26 mouse cellular contexts compared by ENCODE assay signal in the genomic region with DNA sequence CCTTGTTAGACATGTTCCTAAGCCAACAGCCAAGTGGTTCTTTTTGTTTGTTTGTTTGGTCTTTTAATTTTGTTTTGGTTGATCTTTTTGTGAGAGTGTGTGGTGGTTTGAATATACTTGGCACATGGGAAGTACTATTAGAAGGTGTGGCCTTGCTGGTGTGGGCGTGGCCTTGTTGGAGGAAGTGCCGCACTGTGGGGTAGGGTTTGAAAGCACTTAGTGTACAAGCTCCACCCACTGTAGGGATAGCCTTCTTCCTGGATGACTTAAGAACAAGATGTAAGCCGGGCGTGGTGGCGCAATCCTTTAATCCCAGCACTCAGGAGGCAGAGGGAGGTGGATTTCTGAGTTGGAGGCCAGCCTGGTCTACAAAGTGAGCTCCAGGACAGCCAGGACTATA.
DNase-seq lines count a peak whose midpoint lies in the region; ATAC-seq and TF ChIP-seq lines count a peak whose summit lies in the region.
"Had no signal": no experiment of that assay in that cellular context is flagged by ENCODE, and none has a peak within 500 bp of the region (broad histone marks: within the 10 kb centered on the region; RNA-seq: fewer than 3 reads in every experiment).

No protein-coding gene starts in this region.

- no peak overlapping the region for H3K27ac ChIP-seq in CH12.LX (ENCODE audit: insufficient read depth, low read depth)
- no peak overlapping the region for H3K27ac ChIP-seq in midbrain, postnatal 0 days (ENCODE audit: low read depth, low read length)
- H3K27ac ChIP-seq in midbrain, embryonic 11.5 days (ENCODE audit: low read depth, low read length) = no peak overlapping the region
- H3K27ac ChIP-seq: forebrain, embryonic 13.5 days; heart, adult 2 months; heart, embryonic 13.5 days; hindbrain, embryonic 12.5 days; limb, embryonic 10.5 days; liver, embryonic 13.5 days had no signal

- TF ChIP-seq EP300 in CH12.LX (IDR thresholded peaks at IDR 0.05; ENCODE audit: low read length) = no peak

- no peak for TF ChIP-seq RAD21 in CH12.LX (IDR thresholded peaks at IDR 0.05; ENCODE audit: low read depth, low read length)

- dilution Hi-C loops in CH12.LX (cut with MboI; ENCODE audit: extremely low pct_ligation_motif_present, extremely low pct_unique_long_range_greater_than_20kb, low sequenced_read_pairs) = no loop called here

- peaks cover 0 to 3% of the 10 kb centered on the region in 2 experiments; a peak in 2 of 4 replicates for H3K4me1 ChIP-seq in CH12.LX (ENCODE audit: control insufficient read depth in 1 of 2, insufficient read depth in 2 of 2)
- no peaks in the 10 kb centered on the region for H3K4me1 ChIP-seq in midbrain, postnatal 0 days (ENCODE audit: insufficient read depth, low read length)
- H3K4me1 ChIP-seq in midbrain, embryonic 11.5 days (ENCODE audit: control insufficient read depth, insufficient read depth, low read length) = no peaks in the 10 kb centered on the region
- H3K4me1 ChIP-seq: forebrain, embryonic 13.5 days; heart, embryonic 13.5 days; hindbrain, embryonic 12.5 days; limb, embryonic 10.5 days; liver, embryonic 13.5 days had no signal

- TF ChIP-seq POLR2A in CH12.LX (IDR thresholded peaks at IDR 0.05; ENCODE audit: low read depth, low read length) = no peak

- no peaks in the 10 kb centered on the region for H3K36me3 ChIP-seq in CH12.LX (replicated peaks in 1 of 2; ENCODE audit: control insufficient read depth in 1 of 2, insufficient read depth in 1 of 2, low read length in 1 of 2)
- no peaks in the 10 kb centered on the region for H3K36me3 ChIP-seq in midbrain, postnatal 0 days (ENCODE audit: insufficient read depth, low read length)
- no peaks in the 10 kb centered on the region for H3K36me3 ChIP-seq in midbrain, embryonic 11.5 days (ENCODE audit: control insufficient read depth, insufficient read depth, low read length)
- H3K36me3 ChIP-seq: heart, embryonic 13.5 days; hindbrain, embryonic 12.5 days; limb, embryonic 10.5 days; liver, embryonic 13.5 days had no signal

- WGBS in midbrain, postnatal 0 days = 96% methylated on average over 5 of the region's 5 CpGs
- WGBS in midbrain, embryonic 11.5 days = 84% methylated on average over 5 of the region's 5 CpGs

- no peaks in the 10 kb centered on the region for H3K27me3 ChIP-seq in CH12.LX (replicated peaks)
- no peaks in the 10 kb centered on the region for H3K27me3 ChIP-seq in midbrain, postnatal 0 days (ENCODE audit: insufficient read depth, low read length)
- no peaks in the 10 kb centered on the region for H3K27me3 ChIP-seq in midbrain, embryonic 11.5 days (ENCODE audit: control insufficient read depth, insufficient read depth, low read length)
- H3K27me3 ChIP-seq: forebrain, embryonic 13.5 days; heart, embryonic 13.5 days; hindbrain, embryonic 12.5 days; liver, embryonic 13.5 days had no signal

- TF ChIP-seq CTCF in CH12.LX (conservative IDR thresholded peaks at IDR 0.05 in 1 of 2, IDR thresholded peaks at IDR 0.05 in 1 of 2; ENCODE audit: low read depth in 2 of 2, low read length in 2 of 2) = no peak
- no peak for TF ChIP-seq CTCF in midbrain, postnatal 0 days (IDR thresholded peaks at IDR 0.05)

- DNase-seq in A20 (ENCODE audit: low read depth, low spot score) (peak; percentile 22), CH12.LX (ENCODE audit: extremely low read depth) (peak; percentile 32), R1 (ENCODE audit: low read depth, low spot score) (peak; percentile 98)
- DNase-seq in adrenal gland, adult 18-20 months (ENCODE audit: low spot score in 2 of 2) = no peak
- no peak for DNase-seq in gastrocnemius, postnatal 14 days
- DNase-seq in midbrain, postnatal 0 days (ENCODE audit: low spot score) = no peak
- DNase-seq in midbrain, embryonic 11.5 days (ENCODE audit: low spot score, missing footprints) = no peak
- DNase-seq: adrenal gland, adult 8-10 months; cerebellum, adult 2 months; cerebellum, postnatal 25 days; heart, adult 2 months; heart, postnatal 14 days; kidney, adult 18-20 months; kidney, postnatal 4 days; layer of hippocampus, adult 9-11 months; liver, embryonic 13.5 days; lung, embryonic 14.5 days; lung, postnatal 36 days; right cerebral cortex, postnatal 25 days; thymus, postnatal 14 days had no signal

- intact Hi-C loops in gastrocnemius, postnatal 14 days (cut with DNase I; ENCODE audit: low total_unique reads) = no loop called here

- no peak overlapping the region for H3K4me3 ChIP-seq in CH12.LX (replicated peaks in 1 of 3; ENCODE audit: low read depth in 2 of 3, low read length in 2 of 3, poor library complexity in 1 of 3)
- H3K4me3 ChIP-seq in midbrain, postnatal 0 days (ENCODE audit: low read depth, low read length) = no peak overlapping the region
- no peak overlapping the region for H3K4me3 ChIP-seq in midbrain, embryonic 11.5 days (ENCODE audit: low read depth, low read length)
- H3K4me3 ChIP-seq: forebrain, embryonic 13.5 days; heart, adult 2 months; heart, embryonic 13.5 days; hindbrain, embryonic 12.5 days; limb, embryonic 10.5 days; liver, embryonic 13.5 days had no signal

- ATAC-seq in megakaryocyte, adult 5-6 weeks (ENCODE audit: poor library complexity, severe bottlenecking) = peak; percentile 82
- no peak for ATAC-seq in midbrain, postnatal 0 days (ENCODE audit: low FRiP score)
- ATAC-seq in midbrain, embryonic 11.5 days (ENCODE audit: low FRiP score) = no peak
- ATAC-seq: CD4-positive, CD25-positive, alpha-beta regulatory T cell, adult 4 months; forebrain, embryonic 13.5 days had no signal

- peaks cover 6% of the 10 kb centered on the region for H3K9me3 ChIP-seq in CH12.LX (replicated peaks; ENCODE audit: low read length)
- no peaks in the 10 kb centered on the region for H3K9me3 ChIP-seq in midbrain, postnatal 0 days (ENCODE audit: low read length)
- no peaks in the 10 kb centered on the region for H3K9me3 ChIP-seq in midbrain, embryonic 11.5 days (ENCODE audit: control insufficient read depth, low read length)
- H3K9me3 ChIP-seq: forebrain, embryonic 13.5 days; heart, embryonic 13.5 days; hindbrain, embryonic 12.5 days; limb, embryonic 10.5 days; liver, embryonic 13.5 days had no signal

- no peak overlapping the region for H3K9ac ChIP-seq in CH12.LX (ENCODE audit: insufficient read depth, low read depth)
- H3K9ac ChIP-seq in midbrain, postnatal 0 days (replicated peaks; ENCODE audit: low read length, poor library complexity, severe bottlenecking) = no peak overlapping the region
- H3K9ac ChIP-seq in midbrain, embryonic 11.5 days (ENCODE audit: low read length) = no peak overlapping the region
- H3K9ac ChIP-seq: forebrain, embryonic 13.5 days; heart, embryonic 13.5 days; hindbrain, embryonic 12.5 days; liver, embryonic 13.5 days; lung, embryonic 14.5 days had no signal

- H3K4me2 ChIP-seq in CH12.LX (ENCODE audit: insufficient read depth, low read depth, poor library complexity, severe bottlenecking) = no peak overlapping the region
- no peak overlapping the region for H3K4me2 ChIP-seq in midbrain, postnatal 0 days (ENCODE audit: low read depth, low read length, poor library complexity, severe bottlenecking)
- H3K4me2 ChIP-seq in midbrain, embryonic 11.5 days = no peak overlapping the region
- H3K4me2 ChIP-seq: forebrain, embryonic 13.5 days; heart, embryonic 13.5 days; hindbrain, embryonic 12.5 days; liver, embryonic 13.5 days; lung, embryonic 14.5 days had no signal

- in situ Hi-C loops in CH12.LX (cut with MboI; ENCODE audit: low pct_ligation_motif_present, low pct_unique_long_range_greater_than_20kb, low sequenced_read_pairs) = no loop called here

- H3K79me2 ChIP-seq in CH12.LX (replicated peaks; ENCODE audit: control insufficient read depth, extremely low read depth, insufficient read depth, poor library complexity, severe bottlenecking) = no peaks in the 10 kb centered on the region

TF ChIP-seq in CH12.LX, 34 proteins besides CTCF, POLR2A, EP300 and RAD21:
- no peak for TF ChIP-seq MAX (IDR thresholded peaks at IDR 0.05; ENCODE audit: low read length)
- TF ChIP-seq ELF1 (IDR thresholded peaks at IDR 0.05; ENCODE audit: low read depth, low read length) = no peak
- TF ChIP-seq ZC3H11A (IDR thresholded peaks at IDR 0.05; ENCODE audit: low read depth, low read length) = no peak
- TF ChIP-seq TCF12 (IDR thresholded peaks at IDR 0.05; ENCODE audit: low read depth, low read length) = no peak
- no peak for TF ChIP-seq USF2 (conservative IDR thresholded peaks at IDR 0.05; ENCODE audit: low read depth, low read length)
- no peak for TF ChIP-seq MAZ (IDR thresholded peaks at IDR 0.05; ENCODE audit: low read depth, low read length)
- TF ChIP-seq USF1 (IDR thresholded peaks at IDR 0.05; ENCODE audit: low read depth, low read length) = no peak
- no peak for TF ChIP-seq ZNF384 (IDR thresholded peaks at IDR 0.05; ENCODE audit: low read depth, low read length)

Comparison
In these comparisons a context has a peak if more than half of its experiments do, and no peak if none do; other contexts are left out.
1. DNase-seq: peak in A20 (single experiment), CH12.LX (single experiment) and R1 (single experiment); none in adrenal gland, adult 18-20 months (0 of 2), gastrocnemius, postnatal 14 days (single experiment), midbrain, postnatal 0 days (single experiment) and midbrain, embryonic 11.5 days (single experiment).